In the genomic region with DNA sequence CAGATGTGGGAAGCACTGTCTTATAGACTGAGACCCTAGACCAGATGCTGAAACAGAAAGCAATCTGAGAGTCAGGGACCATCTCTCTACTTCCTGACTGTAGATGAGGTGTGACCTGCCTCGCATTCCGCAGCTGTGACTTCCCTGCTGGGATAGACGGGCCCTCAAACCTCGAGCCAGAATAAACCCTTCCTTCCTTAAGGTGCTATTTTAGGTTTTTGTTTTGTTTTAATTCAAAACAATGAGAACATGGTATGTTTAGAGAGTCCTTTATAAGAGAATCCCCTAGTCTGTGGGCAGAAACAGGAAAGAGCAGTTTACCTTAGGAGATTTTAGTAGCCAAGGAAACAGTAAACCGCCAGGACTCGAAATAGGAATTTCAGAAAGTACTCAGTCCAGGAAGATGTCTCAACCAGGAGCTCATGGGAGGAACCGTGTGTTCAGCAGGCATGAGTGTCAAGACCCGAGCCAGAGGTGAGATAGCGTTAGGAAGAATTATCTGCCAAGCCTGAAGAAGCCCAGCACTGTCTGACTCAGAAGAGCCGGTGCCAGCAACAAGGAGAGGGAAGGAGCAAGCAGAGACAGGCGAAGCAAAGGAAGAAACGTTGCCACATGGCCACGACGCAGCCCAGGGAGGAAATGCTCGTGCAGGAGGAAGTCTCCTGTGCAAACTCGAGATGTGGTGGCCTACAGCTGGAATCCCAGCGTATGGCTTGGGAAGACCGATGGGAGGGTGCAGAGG, we compare ENCODE assay signal across 12 mouse cellular contexts. TPM values are rescaled to one million over a fixed set of nuclear protein-coding genes. Genes with fewer than 3 reads are reported as not detected.
DNase-seq lines count a peak whose midpoint lies in the region; ATAC-seq and TF ChIP-seq lines count a peak whose summit lies in the region.
"Had no signal": no experiment of that assay in that cellular context is flagged by ENCODE, and none has a peak within 500 bp of the region (broad histone marks: within the 10 kb centered on the region; RNA-seq: fewer than 3 reads in every experiment).

No protein-coding gene starts in this region.

- intact Hi-C loops in heart, postnatal 25 days (cut with DNase I): no loop called here

- no peak overlapping the region for H3K4me3 ChIP-seq in heart, embryonic 14.5 days (ENCODE audit: control insufficient read depth in 1 of 2, insufficient read depth in 1 of 2, low read depth in 1 of 2, low read length in 2 of 2)
- no peak overlapping the region for H3K4me3 ChIP-seq in cortical plate, adult 2 months (ENCODE audit: insufficient read depth, low read length)
- H3K4me3 ChIP-seq: myocyte had no signal

- peak overlapping the region; percentile 7 to 11; a peak in 2 of 4 replicates for H3K27ac ChIP-seq in heart, embryonic 14.5 days (replicated peaks in 1 of 2; ENCODE audit: control insufficient read depth in 1 of 2, insufficient read depth in 1 of 2, low read depth in 2 of 2, low read length in 2 of 2)
- H3K27ac ChIP-seq in cortical plate, adult 2 months (ENCODE audit: insufficient read depth, low read length): 0 out of 2 replicates have a peak overlapping the region, but pooled peaks have one; percentile 65

- TF ChIP-seq POLR2A in cortical plate, adult 2 months (IDR thresholded peaks at IDR 0.05; ENCODE audit: extremely low read depth, insufficient read depth, low read length): no peak

- no peaks in the 10 kb centered on the region for H3K9me3 ChIP-seq in heart, embryonic 14.5 days (ENCODE audit: control insufficient read depth, low read length)

- no peak overlapping the region for H3K9ac ChIP-seq in heart, embryonic 14.5 days (ENCODE audit: low read length)

- DNase-seq in heart, postnatal 25 days (ENCODE audit: low spot score): no peak
- peak; percentile 53 for DNase-seq in 416B (ENCODE audit: low read depth)
- DNase-seq in lung, postnatal 25 days (ENCODE audit: low spot score): peak; percentile 52
- DNase-seq in urinary bladder, postnatal 25 days (ENCODE audit: low spot score): no peak
- DNase-seq in thymus, postnatal 14 days: no peak
- no peak for DNase-seq in left cerebral cortex, adult 9 months (ENCODE audit: low spot score in 2 of 2)
- DNase-seq: cerebellum, adult 9-10 months; layer of hippocampus, adult 9-11 months had no signal

- no peaks in the 10 kb centered on the region for H3K36me3 ChIP-seq in heart, embryonic 14.5 days (ENCODE audit: control insufficient read depth, insufficient read depth, low read length)

- 0 out of 2 replicates have a peak overlapping the region, but pooled peaks have one; percentile 6 for H3K4me2 ChIP-seq in heart, embryonic 14.5 days (ENCODE audit: low read length)

- no peak for ATAC-seq in heart, embryonic 14.5 days (ENCODE audit: insufficient number of reproducible peaks, insufficient read depth, low FRiP score, low read depth)

- 45% methylated on average over 18 of the region's 18 CpGs for WGBS in heart, embryonic 14.5 days

- H3K27me3 ChIP-seq in heart, embryonic 14.5 days (ENCODE audit: control insufficient read depth, insufficient read depth, low read length): no peaks in the 10 kb centered on the region
- H3K27me3 ChIP-seq: Patski had no signal

- no peak for TF ChIP-seq CTCF in cortical plate, adult 2 months (IDR thresholded peaks at IDR 0.05; ENCODE audit: extremely low read depth, insufficient read depth, low read length)

- H3K4me1 ChIP-seq in heart, embryonic 14.5 days (ENCODE audit: control insufficient read depth in 2 of 2, insufficient read depth in 2 of 2, low read length in 2 of 2): peaks cover 3 to 6% of the 10 kb centered on the region in 2 experiments; a peak in 2 of 4 replicates
- H3K4me1 ChIP-seq in cortical plate, adult 2 months (ENCODE audit: control insufficient read depth, insufficient read depth, low read length): peaks cover 5% of the 10 kb centered on the region; the same call in 1 of the 2 replicates

RNA-seq across cellular contexts. Expression of gene Gm47791, which starts 24.8 kb away (rescaled TPM):
- polyA plus RNA-seq in heart, embryonic 14.5 days (2014; fragmentation: Nextera tagmentation; extraction: Ambion mirVana): not detected in 2 replicates
- total RNA-seq in heart, postnatal 25 days (2021): not detected
- polyA plus RNA-seq in cortical plate, adult 2 months (2012; rRNA removed): not detected in 2 replicates
- polyA plus RNA-seq: myocyte, Patski had no signal

RNA-seq across cellular contexts. Expression of gene Tm4sf20, which starts 27.6 kb away (rescaled TPM):
- not detected in 2 replicates for polyA plus RNA-seq in heart, embryonic 14.5 days (2014; fragmentation: Nextera tagmentation; extraction: Ambion mirVana)
- total RNA-seq in heart, postnatal 25 days (2021): not detected
- polyA plus RNA-seq in cortical plate, adult 2 months (2012; rRNA removed): not detected in 2 replicates
- polyA plus RNA-seq: myocyte had no signal

RNA-seq across cellular contexts. Expression of gene Agfg1, which starts 43.4 kb away (rescaled TPM):
- polyA plus RNA-seq in heart, embryonic 14.5 days (2014; fragmentation: Nextera tagmentation; extraction: Ambion mirVana): 38.6 and 44.6 TPM in 2 replicates
- total RNA-seq in heart, postnatal 25 days (2021): 10 to 100 TPM; 30.7 to 32.2 TPM
- 37.5 and 39.5 TPM in 2 replicates for polyA plus RNA-seq in cortical plate, adult 2 months (2012; rRNA removed)

Comparison
In these comparisons a context has a peak if more than half of its experiments do, and no peak if none do; other contexts are left out.
1. DNase-seq: peak in 416B (single experiment) and lung, postnatal 25 days (single experiment); none in heart, postnatal 25 days (single experiment), urinary bladder, postnatal 25 days (single experiment), thymus, postnatal 14 days (single experiment) and left cerebral cortex, adult 9 months (0 of 2).